Mouse (Mus musculus): ENCODE measurements around the gene Ostn. TPM values are rescaled to one million over a fixed set of nuclear protein-coding genes. Genes with fewer than 3 reads are reported as not detected.
A peak's percentile ranks its signal among the peaks of the same experiment; 100 is the strongest.

Gene Ostn
- total RNA-seq, 2 experiments from 2014 or later, result not detected

DNA sequence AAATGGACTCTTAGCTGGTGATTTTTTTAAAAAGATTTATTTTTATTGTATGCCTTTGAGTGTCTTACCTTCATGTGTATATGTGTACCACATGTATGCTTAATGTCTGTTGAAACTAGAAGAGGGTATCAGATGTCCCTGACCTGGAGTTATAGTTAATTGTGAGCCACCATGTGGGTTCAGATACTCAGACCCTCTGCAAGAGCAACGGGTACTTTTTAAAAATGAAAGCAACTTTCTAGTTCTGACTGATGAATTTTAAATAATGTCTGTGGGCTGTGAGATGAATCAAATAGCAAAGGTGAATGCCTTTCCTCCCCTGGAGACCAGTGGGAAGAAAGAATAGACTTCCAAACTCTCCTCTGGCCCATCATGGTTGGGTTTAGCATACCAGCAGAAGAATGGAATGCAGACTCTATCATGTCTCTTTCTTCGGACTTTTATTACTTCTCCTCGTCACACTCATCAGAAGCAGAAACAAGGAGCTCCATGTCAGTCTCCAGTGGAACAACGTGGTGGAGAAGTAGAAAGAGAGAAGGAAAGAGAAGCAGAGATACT, 79.6 kb downstream of the Ostn start:
- ATAC-seq (ENCODE audit: poor library complexity, severe bottlenecking), result no peak

DNA sequence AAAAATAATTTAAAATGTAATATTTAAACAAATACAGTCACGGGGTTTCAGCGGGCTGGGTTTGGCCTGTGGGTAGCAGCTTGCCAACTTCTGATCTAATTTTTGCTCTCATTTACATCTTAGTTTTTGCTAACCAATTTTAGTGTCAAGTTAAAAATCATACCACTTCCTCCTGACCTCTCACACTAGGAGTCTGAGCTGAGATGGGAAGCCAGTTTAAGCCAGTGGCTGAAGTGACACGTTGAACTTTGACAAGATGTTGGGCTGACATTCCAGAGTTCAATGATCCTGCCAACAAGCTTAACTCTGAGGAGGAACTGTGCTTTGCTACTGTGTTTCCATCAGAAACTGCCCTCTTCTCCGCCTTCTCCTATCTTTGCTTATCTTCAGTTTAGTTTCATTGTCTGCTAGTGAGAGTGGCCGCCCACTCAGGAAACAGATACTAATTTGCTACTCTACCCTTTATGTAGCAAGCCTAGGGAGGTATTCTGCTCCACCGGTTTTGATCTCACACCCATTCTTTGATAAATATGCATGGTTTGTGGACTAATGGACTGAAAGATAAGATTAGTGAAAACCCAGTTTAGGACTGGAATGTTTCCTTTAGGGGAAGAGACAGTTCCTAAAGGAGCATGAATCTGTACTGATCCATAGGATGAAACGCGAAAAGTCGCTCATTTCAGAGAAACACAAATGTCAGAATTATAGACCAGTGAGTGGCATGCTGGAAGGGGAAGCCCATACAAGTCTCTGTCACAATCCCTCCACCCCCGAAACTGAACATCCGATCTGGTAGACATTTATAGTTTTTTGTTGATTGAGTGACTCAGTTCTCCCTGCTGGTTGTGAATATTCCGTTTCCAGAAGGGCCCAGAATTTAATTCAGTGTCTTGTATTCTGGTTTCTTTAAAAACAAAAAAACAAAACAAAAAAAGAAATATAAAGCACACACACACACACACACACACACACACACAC, 80.6 kb downstream of the Ostn start:
- ATAC-seq (ENCODE audit: poor library complexity, severe bottlenecking), result peak; percentile 45

DNA sequence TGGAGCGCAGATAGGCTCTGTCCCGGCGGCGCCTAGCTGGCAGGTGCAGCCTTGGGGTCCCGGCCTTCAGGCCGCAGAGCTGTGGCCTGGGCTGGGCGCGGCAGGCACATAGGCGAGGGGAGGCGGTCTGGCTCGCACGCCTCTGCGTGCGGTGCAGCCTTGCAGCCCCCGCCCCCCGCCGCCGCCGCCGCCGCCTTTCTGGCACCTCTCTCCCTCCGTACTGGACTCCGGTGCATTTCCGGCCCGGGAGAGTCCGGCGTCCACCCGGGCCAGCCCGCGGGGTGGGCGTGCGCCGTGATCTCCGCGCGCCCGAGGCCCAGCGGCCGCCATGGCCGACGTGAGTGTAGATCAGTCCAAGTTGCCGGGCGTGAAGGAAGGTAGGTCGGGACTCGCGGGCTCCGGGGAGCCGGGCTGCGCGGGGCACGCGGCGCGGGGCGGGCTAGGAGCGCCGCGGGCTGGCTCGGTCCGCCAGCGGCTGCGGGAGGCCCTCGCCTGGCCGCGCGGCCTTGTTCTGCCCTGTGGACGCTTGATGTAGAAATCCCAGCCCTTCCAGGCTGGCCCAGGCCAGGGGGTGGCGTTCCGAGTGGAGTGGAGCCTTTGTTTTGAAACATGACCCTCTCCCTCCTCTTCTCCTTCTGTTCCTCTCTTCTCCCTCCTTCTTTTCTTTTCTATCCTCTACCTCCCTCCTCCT, 81.6 kb downstream of the Ostn start, which contains the start of gene Ccdc50:
Gene Ccdc50, plus strand, starts transcription at position 109 of the 691 bp plus-strand sequence.
- peak; percentile 84 for ATAC-seq (ENCODE audit: poor library complexity, severe bottlenecking)

DNA sequence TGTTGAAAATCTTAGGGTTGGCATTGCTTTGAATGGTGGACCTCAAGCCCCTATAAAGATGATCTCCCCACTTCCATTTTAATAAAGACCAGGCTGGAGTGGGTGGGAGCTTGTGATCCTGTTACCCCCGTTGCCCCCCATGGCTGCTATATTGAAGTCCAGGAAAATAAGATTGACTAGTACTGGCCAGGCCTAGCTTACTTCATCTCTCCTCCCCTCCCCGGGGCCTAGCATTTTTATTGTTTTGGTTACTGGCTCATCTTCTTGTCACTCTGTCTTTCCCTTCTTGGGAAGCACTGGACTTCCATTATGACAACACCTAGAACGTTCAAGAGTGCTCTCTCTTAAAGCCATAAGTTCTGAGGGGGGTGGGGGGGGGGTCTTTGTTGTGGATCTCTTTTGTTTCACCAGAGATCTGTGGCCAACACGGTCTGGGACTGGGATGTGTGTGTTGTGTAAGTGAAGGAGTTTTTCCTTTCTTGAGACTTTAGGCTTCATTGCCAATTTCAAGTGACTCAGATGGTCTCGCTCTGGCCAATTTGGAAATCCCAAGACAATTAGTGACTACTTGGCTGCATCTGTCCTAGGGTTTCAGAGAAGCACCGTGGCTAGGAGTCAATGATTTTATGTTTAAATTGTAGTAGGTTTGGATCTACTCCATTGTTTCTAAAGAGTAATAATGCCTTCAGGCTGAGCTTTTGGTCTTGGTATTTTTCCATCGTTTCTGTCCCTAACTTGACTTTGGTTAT, 82.4 kb downstream of the Ostn start:
- no peak for ATAC-seq (ENCODE audit: poor library complexity, severe bottlenecking)

DNA sequence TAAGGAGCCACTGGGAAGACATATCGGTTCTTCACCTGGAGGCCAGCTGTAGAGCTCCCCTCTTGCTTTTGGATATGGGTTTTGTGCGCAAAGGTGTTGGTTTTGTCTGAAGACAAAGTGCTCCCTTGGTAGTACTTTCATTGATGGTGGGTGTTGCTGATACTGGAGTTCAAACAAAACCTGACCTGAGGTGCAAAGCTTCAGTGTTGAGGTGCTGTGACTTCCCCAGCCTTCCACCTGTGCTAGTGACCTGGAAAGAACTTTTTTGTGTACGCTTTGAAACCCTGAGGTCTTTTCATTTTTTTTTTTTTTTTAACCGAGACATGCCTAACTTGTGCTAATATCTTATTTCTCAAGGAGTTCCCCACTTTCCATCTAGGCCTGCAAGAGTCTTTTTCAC, 83.0 kb downstream of the Ostn start:
- no peak for ATAC-seq (ENCODE audit: poor library complexity, severe bottlenecking)

DNA sequence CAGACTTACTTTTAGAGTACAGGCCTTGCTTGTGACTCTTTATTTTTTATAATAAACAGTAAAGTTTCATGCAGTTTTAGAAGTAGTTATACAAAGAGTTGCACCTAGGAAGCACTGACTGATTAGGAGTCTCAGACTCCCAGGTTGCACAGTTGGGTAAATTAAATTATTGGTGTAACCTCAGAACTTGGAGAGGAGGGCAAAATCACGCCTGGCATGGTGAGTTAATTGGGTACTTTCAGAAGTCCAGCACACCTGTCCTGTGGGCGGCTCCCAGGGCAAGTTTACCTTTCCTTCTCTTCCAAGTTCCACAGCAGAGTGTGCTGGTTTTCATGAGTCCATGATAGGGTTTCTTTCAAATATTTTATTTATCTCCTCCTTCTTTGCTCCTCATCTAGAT, 84.6 kb downstream of the Ostn start:
- no peak for ATAC-seq (ENCODE audit: poor library complexity, severe bottlenecking)

DNA sequence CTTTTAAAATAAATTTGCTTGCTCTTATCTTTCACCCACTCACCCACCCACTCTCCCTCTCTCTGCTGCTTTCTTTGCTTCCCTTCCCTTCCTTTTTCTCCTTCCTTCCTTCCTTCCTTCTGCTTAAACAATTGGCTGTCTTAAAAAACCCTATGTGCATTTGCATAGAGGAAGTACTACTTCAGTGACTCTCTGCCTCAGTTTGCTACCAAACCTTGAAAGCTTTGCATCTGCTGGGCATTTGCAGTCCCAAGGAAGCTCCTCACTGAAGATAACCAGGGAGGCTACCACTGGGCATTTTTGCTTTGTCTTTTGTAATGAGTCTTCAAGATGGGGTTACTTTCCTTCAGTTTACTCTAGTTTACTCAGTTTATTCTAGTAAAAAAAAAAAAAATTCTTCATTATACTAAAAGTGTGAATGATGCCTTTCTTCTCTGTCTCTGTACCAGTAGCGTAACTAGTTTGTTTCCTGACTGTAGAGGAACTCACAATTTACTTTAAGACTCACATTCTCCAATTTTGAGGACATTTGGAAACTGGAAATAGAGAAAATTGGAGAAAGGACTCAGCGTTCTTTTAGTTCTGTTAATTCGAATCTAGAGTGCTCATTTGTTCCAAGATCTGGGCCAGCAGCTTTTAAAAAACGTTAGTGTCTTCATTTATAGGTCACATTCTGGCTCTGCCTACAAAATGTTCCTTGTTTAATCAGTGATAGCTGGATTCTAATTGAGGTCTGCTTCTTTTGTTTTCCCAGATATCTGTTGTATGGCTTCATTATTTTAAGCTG, 88.2 kb downstream of the Ostn start:
- no peak for ATAC-seq (ENCODE audit: poor library complexity, severe bottlenecking)

DNA sequence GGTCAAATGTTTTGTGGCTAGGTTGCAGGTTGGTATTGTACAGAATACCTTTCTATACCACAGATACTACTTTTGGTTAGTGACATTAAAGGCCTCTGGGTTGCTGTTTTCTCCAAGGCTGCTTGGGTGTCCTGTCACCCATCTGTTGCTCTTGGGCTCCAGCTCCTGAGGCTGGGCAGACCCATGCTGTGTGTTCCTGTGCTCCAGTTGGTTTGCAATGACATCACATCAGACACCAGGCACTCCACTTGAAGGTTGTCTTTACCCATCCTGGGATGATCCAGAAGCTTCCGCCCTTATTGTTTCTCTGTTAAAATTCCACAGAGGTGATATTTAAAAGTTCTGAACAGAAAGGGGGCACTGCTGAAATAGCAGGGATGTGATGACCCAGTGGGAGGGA, 89.7 kb downstream of the Ostn start:
- ATAC-seq (ENCODE audit: poor library complexity, severe bottlenecking), result no peak

DNA sequence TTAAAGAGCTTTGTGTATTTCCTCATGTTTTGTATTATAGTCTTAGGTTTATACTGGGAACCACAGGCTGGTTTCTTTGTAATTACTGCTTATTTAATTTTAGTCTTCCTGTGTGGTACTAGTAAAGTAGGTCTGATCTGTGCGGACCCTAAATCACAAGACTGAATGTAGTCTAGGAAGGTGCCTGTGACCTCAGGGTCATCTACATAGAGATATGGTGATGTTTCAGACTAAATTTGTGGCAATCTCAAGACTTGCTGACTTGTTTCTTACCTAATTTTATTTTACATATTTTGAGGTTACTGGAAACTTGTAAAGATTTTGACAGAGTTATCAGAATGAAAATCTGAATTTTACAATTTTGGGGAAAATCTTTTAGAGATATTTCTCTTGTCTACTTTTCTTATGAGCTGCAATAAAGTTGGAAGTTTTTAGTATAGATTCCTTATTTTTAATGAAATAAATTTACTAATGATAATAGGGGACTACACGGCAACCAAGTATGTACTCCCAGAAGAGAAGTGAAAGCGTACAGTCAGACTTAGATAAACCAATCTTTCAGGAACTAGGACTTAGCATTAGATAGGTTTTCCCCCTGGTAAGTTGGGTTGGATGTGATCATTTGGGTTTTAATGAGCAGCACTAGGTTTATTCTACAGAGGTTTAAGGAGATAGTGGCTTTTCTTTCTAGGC, 91.9 kb downstream of the Ostn start:
- peak; percentile 88 for ATAC-seq (ENCODE audit: poor library complexity, severe bottlenecking)

DNA sequence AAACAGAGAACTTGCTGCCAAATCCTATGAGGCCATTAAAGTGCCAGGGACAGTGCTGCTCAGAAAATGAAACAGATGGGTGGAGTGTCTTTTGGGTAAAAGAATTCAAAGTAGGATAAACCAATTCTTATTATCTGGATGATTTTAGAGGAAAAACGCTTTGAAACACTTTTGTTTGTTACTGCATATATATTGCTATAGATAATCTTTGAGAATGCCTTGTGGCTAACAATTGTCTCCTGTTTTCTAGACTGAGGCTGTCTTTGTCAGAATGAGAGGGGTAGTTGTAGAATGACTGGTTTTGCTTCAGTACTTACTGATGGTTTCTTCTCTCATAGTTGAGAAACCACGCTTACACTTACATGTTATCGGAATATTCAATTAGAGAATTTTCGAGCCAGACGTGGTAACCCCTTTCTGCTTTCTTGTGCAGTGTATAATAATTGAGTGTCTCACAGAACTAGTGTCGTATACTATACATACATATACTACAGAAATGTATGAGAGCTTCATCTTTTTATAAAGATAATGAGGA, 92.5 kb downstream of the Ostn start:
- ATAC-seq (ENCODE audit: poor library complexity, severe bottlenecking), result no peak

Other genes starting within 250 kb of the Ostn start
- not detected in 2 replicates for gene Uts2b, start 62.8 kb downstream of the Ostn start, total RNA-seq (2015)
- not detected in 2 replicates for gene Uts2b, start 62.8 kb downstream of the Ostn start, total RNA-seq (2017)
- gene Ccdc50, start 81.4 kb downstream of the Ostn start, total RNA-seq (2015), result 196 and 199 TPM in 2 replicates
- 173 and 186 TPM in 2 replicates for gene Ccdc50, start 81.4 kb downstream of the Ostn start, total RNA-seq (2017)

Data from megakaryocyte, adult 5-6 weeks (primary cell).